Mouse (Mus musculus) C3H10T1/2 (cell line): ENCODE results near the gene Rapgef4. TPM values are rescaled to one million over a fixed set of nuclear protein-coding genes. Genes with fewer than 3 reads are reported as not detected.

ENCODE experiments used
- polyA plus RNA-seq, 2 experiments: library from polyadenylated mRNA; unstranded; fragments of >200 nt; fragmentation: generic; extraction: Trizol; gene quantifications; one replicate each; pipeline ENCODE4 v1.2.1; 2012; ENCODE audit warnings: missing spikeins in 2 of 2

Gene Rapgef4
- under 1 TPM; 0.13 to 0.14 TPM for polyA plus RNA-seq

GRCm38 (mm10) chr2:71980771-71981342 is at the start of gene Rapgef4:
Gene Rapgef4, plus strand, starts transcription at chr2:71981240.

GRCm38 (mm10) chr2:72285256-72285887 is 304.3 kb downstream of the Rapgef4 start, which contains the start of gene Map3k20:
Gene Map3k20, plus strand, starts transcription at chr2:72285637.

Other genes with a start within 250 kb of the Rapgef4 start
- gene Itga6, start 235.6 kb upstream of the Rapgef4 start, polyA plus RNA-seq: 1 to 10 TPM; 3.1 to 3.6 TPM
- gene Pdk1, start 108.0 kb upstream of the Rapgef4 start, polyA plus RNA-seq: 1 to 10 TPM in 1 of 2 experiments, under 1 TPM in 1; 0.71 to 7.6 TPM